Mouse (Mus musculus): ENCODE data around the gene Shank1.

GRCm38 (mm10) chr7:44373889-44374652, 64.0 kb downstream of the Shank1 start:
- no peak for TF ChIP-seq CTCF (conservative IDR thresholded peaks at IDR 0.05; ENCODE audit: insufficient read depth, insufficient read length, low read depth, low read length)
- no peak for TF ChIP-seq POLR2A (IDR thresholded peaks at IDR 0.05; ENCODE audit: low read depth, low read length)

Measured in kidney, adult 2 months (tissue).